Mouse (Mus musculus) testis, adult 2 months (tissue): ENCODE data around the gene Fbll1. TPM values are rescaled to one million over a fixed set of nuclear protein-coding genes. Genes with fewer than 3 reads are reported as not detected.
A peak's percentile ranks its signal among the peaks of the same experiment; 100 is the strongest.
"Not testable (repeated sequence)": the region's sequence is repeated elsewhere in the genome, so short reads cannot be mapped to it uniquely, and the experiment has no call there.

Source experiments
- H3K27ac ChIP-seq: fragments of 200-500 bp; 2 replicates; pipeline ENCODE4 v1.5.1; 2012; ENCODE audit warnings: low read depth, low read length; ENCODE audit not compliant: control insufficient read depth, insufficient read depth
- H3K27me3 ChIP-seq: fragments of 200-500 bp; 2 replicates; pipeline ENCODE4 v1.6.1; 2012; ENCODE audit warnings: mild to moderate bottlenecking, low read length, moderate library complexity; ENCODE audit not compliant: control insufficient read depth, insufficient read depth
- H3K36me3 ChIP-seq: fragments of 200-500 bp; 2 replicates; pipeline ENCODE4 v1.6.1; 2012; ENCODE audit warnings: mild to moderate bottlenecking, low read length; ENCODE audit not compliant: control insufficient read depth, insufficient read depth
- H3K4me1 ChIP-seq: fragments of 200-500 bp; 2 replicates; pipeline ENCODE4 v1.6.1; 2012; ENCODE audit warnings: low read length; ENCODE audit not compliant: control insufficient read depth, insufficient read depth
- H3K4me3 ChIP-seq: fragments of 200-500 bp; 2 replicates; pipeline ENCODE4 v1.5.1; 2012; ENCODE audit warnings: low read depth, mild to moderate bottlenecking, low read length, moderate library complexity, mixed read lengths; ENCODE audit not compliant: control insufficient read depth
- CTCF ChIP-seq: fragments of 200-500 bp; IDR thresholded peaks from 2 replicates; pipeline ENCODE4 v1.5.1; 2012; ENCODE audit warnings: low read depth, mild to moderate bottlenecking, inconsistent platforms, low read length, moderate library complexity; ENCODE audit not compliant: control insufficient read depth, insufficient read depth, insufficient replicate concordance
- POLR2A ChIP-seq: fragments of 200-500 bp; IDR thresholded peaks from 2 replicates; pipeline ENCODE4 v1.6.1; 2012; ENCODE audit warnings: low read depth, mild to moderate bottlenecking, inconsistent platforms, low read length, moderate library complexity; ENCODE audit not compliant: control insufficient read depth
- polyA plus RNA-seq: library from polyadenylated mRNA; depleted of rRNA; stranded (reverse); fragments of >200 nt; gene quantifications from 2 replicates; pipeline ENCODE4 v1.2.3, GENCODE M21; 2012

Fbll1 gene
- polyA plus RNA-seq, 1 experiment: 5.5 TPM

GRCm38 (mm10) chr11:35801332-35801731, 2.6 kb upstream of the Fbll1 start:
- TF ChIP-seq POLR2A (no peak), CTCF (no peak)
- Histone ChIP-seq H3K36me3 (no peaks in the 10 kb centered on the region), H3K27me3 (peaks cover 3% of the 10 kb centered on the region; the same call in 1 of the 2 replicates), H3K27ac (no peak overlapping the region), H3K4me1 (no peaks in the 10 kb centered on the region; the same call in 1 of the 2 replicates), H3K4me3 (no peak overlapping the region)

GRCm38 (mm10) chr11:35798495-35798820, 226 bp downstream of the Fbll1 start:
- H3K36me3 ChIP-seq: no peaks in the 10 kb centered on the region
- no peak overlapping the region for H3K27ac ChIP-seq
- H3K4me3 ChIP-seq: peak overlapping the region; percentile 64
- no peaks in the 10 kb centered on the region; the same call in 1 of the 2 replicates for H3K4me1 ChIP-seq
- TF ChIP-seq POLR2A (no peak), CTCF (no peak)
- peaks cover 3% of the 10 kb centered on the region; the same call in 1 of the 2 replicates for H3K27me3 ChIP-seq

- TF ChIP-seq POLR2A (no peak), CTCF (no peak)
- Histone ChIP-seq H3K27ac (no peak overlapping the region), H3K27me3 (peaks cover 3% of the 10 kb centered on the region; the same call in 1 of the 2 replicates), H3K36me3 (no peaks in the 10 kb centered on the region), H3K4me3 (peak overlapping the region; percentile 64), H3K4me1 (no peaks in the 10 kb centered on the region; the same call in 1 of the 2 replicates)
These were observed 761 bp downstream of the Fbll1 start for GRCm38 (mm10) chr11:35797751-35798494.

- H3K27me3 ChIP-seq, H3K36me3 ChIP-seq, H3K27ac ChIP-seq, H3K4me3 ChIP-seq, H3K4me1 ChIP-seq: not testable (repeated sequence)
These were observed 5.9 kb downstream of the Fbll1 start for GRCm38 (mm10) chr11:35792800-35793199.

GRCm38 (mm10) chr11:35788443-35788842, 10.2 kb downstream of the Fbll1 start:
- no peak overlapping the region for H3K27ac ChIP-seq
- no peak for TF ChIP-seq POLR2A
- no peaks in the 10 kb centered on the region for H3K36me3 ChIP-seq
- H3K4me1 ChIP-seq: no peaks in the 10 kb centered on the region
- no peaks in the 10 kb centered on the region for H3K27me3 ChIP-seq
- H3K4me3 ChIP-seq: no peak overlapping the region

- TF ChIP-seq CTCF (no peak), POLR2A (no peak)
- Histone ChIP-seq H3K4me3 (no peak overlapping the region), H3K27me3 (no peaks in the 10 kb centered on the region), H3K4me1 (no peaks in the 10 kb centered on the region), H3K36me3 (no peaks in the 10 kb centered on the region), H3K27ac (no peak overlapping the region)
These were observed 14.1 kb downstream of the Fbll1 start for GRCm38 (mm10) chr11:35784537-35784936.

GRCm38 (mm10) chr11:35784002-35784401, 14.7 kb downstream of the Fbll1 start:
- Histone ChIP-seq H3K36me3 (no peaks in the 10 kb centered on the region), H3K4me3 (no peak overlapping the region), H3K27me3 (no peaks in the 10 kb centered on the region), H3K27ac (no peak overlapping the region), H3K4me1 (no peaks in the 10 kb centered on the region)
- no peak for TF ChIP-seq CTCF

- Histone ChIP-seq H3K36me3 (no peaks in the 10 kb centered on the region), H3K4me1 (no peaks in the 10 kb centered on the region), H3K27me3 (no peaks in the 10 kb centered on the region), H3K4me3 (no peak overlapping the region), H3K27ac (no peak overlapping the region)
- TF ChIP-seq POLR2A (no peak), CTCF (no peak)
These were observed 15.6 kb downstream of the Fbll1 start for GRCm38 (mm10) chr11:35783038-35783437.
